Mouse (Mus musculus): ENCODE measurements around the gene Cux1.

The Cux1 gene

GRCm38 (mm10) chr5:136566812-136567175 lies 496 bp downstream of the Cux1 start:
- no peak for DNase-seq (ENCODE audit: low spot score)

- DNase-seq (ENCODE audit: low spot score), result peak; percentile 64
These were observed 1.1 kb downstream of the Cux1 start for GRCm38 (mm10) chr5:136566001-136566811.

GRCm38 (mm10) chr5:136565311-136565811 lies 1.9 kb downstream of the Cux1 start:
- DNase-seq (ENCODE audit: low spot score), result no peak

- DNase-seq (ENCODE audit: low spot score), result no peak
These were observed 2.5 kb downstream of the Cux1 start for GRCm38 (mm10) chr5:136564613-136565299.

- DNase-seq (ENCODE audit: low spot score), result no peak
These were observed 3.3 kb downstream of the Cux1 start for GRCm38 (mm10) chr5:136563996-136564395.

GRCm38 (mm10) chr5:136563104-136563503 lies 4.2 kb downstream of the Cux1 start:
- DNase-seq (ENCODE audit: low spot score), result no peak

GRCm38 (mm10) chr5:136562212-136562611 lies 5.1 kb downstream of the Cux1 start:
- DNase-seq (ENCODE audit: low spot score), result peak; percentile 38

- no peak for DNase-seq (ENCODE audit: low spot score)
These were observed 5.6 kb downstream of the Cux1 start for GRCm38 (mm10) chr5:136561641-136562040.

- no peak for DNase-seq (ENCODE audit: low spot score)
These were observed 6.6 kb downstream of the Cux1 start for GRCm38 (mm10) chr5:136560656-136561055.

GRCm38 (mm10) chr5:136557446-136557845 lies 9.8 kb downstream of the Cux1 start:
- peak; percentile 82 for DNase-seq (ENCODE audit: low spot score)

GRCm38 (mm10) chr5:136556328-136557262 lies 10.7 kb downstream of the Cux1 start:
- DNase-seq (ENCODE audit: low spot score), result peak; percentile 73

- peak; percentile 87 for DNase-seq (ENCODE audit: low spot score)
These were observed 11.6 kb downstream of the Cux1 start for GRCm38 (mm10) chr5:136555703-136556102.

- DNase-seq (ENCODE audit: low spot score), result no peak
These were observed 14.5 kb downstream of the Cux1 start for GRCm38 (mm10) chr5:136552832-136553231.

GRCm38 (mm10) chr5:136552093-136552492 lies 15.2 kb downstream of the Cux1 start:
- no peak for DNase-seq (ENCODE audit: low spot score)

GRCm38 (mm10) chr5:136551571-136551970 lies 15.7 kb downstream of the Cux1 start:
- no peak for DNase-seq (ENCODE audit: low spot score)

- DNase-seq (ENCODE audit: low spot score), result no peak
These were observed 16.6 kb downstream of the Cux1 start for GRCm38 (mm10) chr5:136550726-136551125.

GRCm38 (mm10) chr5:136548776-136549175 lies 18.5 kb downstream of the Cux1 start:
- DNase-seq (ENCODE audit: low spot score), result no peak

GRCm38 (mm10) chr5:136545061-136545460 lies 22.2 kb downstream of the Cux1 start:
- DNase-seq (ENCODE audit: low spot score), result no peak

GRCm38 (mm10) chr5:136543171-136543570 lies 24.1 kb downstream of the Cux1 start:
- DNase-seq (ENCODE audit: low spot score), result peak; percentile 49

GRCm38 (mm10) chr5:136540952-136541351 lies 26.3 kb downstream of the Cux1 start:
- peak; percentile 92 for DNase-seq (ENCODE audit: low spot score)

- DNase-seq (ENCODE audit: low spot score), result no peak
These were observed 27.0 kb downstream of the Cux1 start for GRCm38 (mm10) chr5:136540055-136540838.
